Mouse (Mus musculus) liver, postnatal 0 days (tissue): Measurements from ENCODE around the gene Fam111a. TPM values are rescaled to one million over a fixed set of nuclear protein-coding genes. Genes with fewer than 3 reads are reported as not detected.

Experiments
- ATAC-seq: fragments of 200-750 bp; cut with Nextera tagmentation; 2 replicates; pipeline ENCODE4 v1.8.0; 2017; ENCODE audit warnings: mild to moderate bottlenecking, moderate library complexity
- DNase-seq: peaks from one replicate; pipeline ENCODE4 v3.0.0-alpha.2; 2016
- H3K27ac ChIP-seq: fragments of 300-500 bp; sonication (generic); 2 replicates; pipeline ENCODE4 v1.5.1; 2014; ENCODE audit warnings: antibody characterized with exemption, moderate library complexity, mild to moderate bottlenecking, low read depth
- H3K27me3 ChIP-seq: fragments of 300-500 bp; sonication (generic); 2 replicates; pipeline ENCODE4 v1.6.1; 2014; ENCODE audit warnings: low read length, control low read depth, mixed read lengths; ENCODE audit not compliant: insufficient read depth
- H3K36me3 ChIP-seq: fragments of 300-500 bp; sonication (generic); replicated peaks from 2 replicates; pipeline ENCODE4 v1.6.1; 2014; ENCODE audit warnings: mild to moderate bottlenecking, control low read depth, low read length, moderate library complexity, mixed read lengths; ENCODE audit not compliant: insufficient read depth
- H3K4me1 ChIP-seq: fragments of 300-500 bp; sonication (generic); 2 replicates; pipeline ENCODE4 v1.6.1; 2014; ENCODE audit warnings: antibody characterized with exemption, mild to moderate bottlenecking, control low read depth; ENCODE audit not compliant: insufficient read depth
- H3K4me2 ChIP-seq: fragments of 300-500 bp; sonication (generic); 2 replicates; pipeline ENCODE4 v1.6.1; 2014; ENCODE audit warnings: low read depth, mild to moderate bottlenecking, low read length, moderate library complexity, mixed read lengths
- H3K4me3 ChIP-seq: fragments of 300-500 bp; sonication (generic); 2 replicates; pipeline ENCODE4 v1.5.1; 2014; ENCODE audit warnings: low read depth, low read length
- H3K9ac ChIP-seq: fragments of 300-500 bp; sonication (generic); replicated peaks from 2 replicates; pipeline ENCODE4 v1.6.1; 2014; ENCODE audit warnings: mild to moderate bottlenecking, moderate library complexity
- H3K9me3 ChIP-seq: fragments of 300-500 bp; sonication (generic); 2 replicates; pipeline ENCODE4 v1.6.1; 2016; ENCODE audit warnings: mild to moderate bottlenecking, control low read depth, low read length, mixed read lengths
- CTCF ChIP-seq: sonication (generic); IDR thresholded peaks from 2 replicates; pipeline ENCODE4 v1.5.1; 2016; ENCODE audit warnings: antibody characterized with exemption, low read depth
- EP300 ChIP-seq: IDR thresholded peaks from 2 replicates; pipeline ENCODE4 v1.6.1; 2016; ENCODE audit warnings: antibody characterized with exemption, low read depth, mild to moderate bottlenecking
- WGBS: fragments of 180-500 bp; shearing (Covaris S2); extraction: QIAGEN DNeasy Blood & Tissue Kit; methylation state at CpG from one replicate; pipeline ENCODE4 v1.1.7; 2014; ENCODE audit not compliant: insufficient replicate concordance; 5-methylcytosine and 5-hydroxymethylcytosine counted together
- polyA plus RNA-seq: library from polyadenylated mRNA; unstranded; fragments of >200 nt; fragmentation: Nextera tagmentation; extraction: Ambion mirVana; gene quantifications from 2 replicates; pipeline ENCODE4 v1.2.1, GENCODE M21; 2015

Fam111a gene
- polyA plus RNA-seq, 1 experiment from 2014 or later: 15.4 TPM

GRCm38 (mm10) chr19:12633176-12633575, 87.6 kb downstream of the Fam111a start, which contains the start of gene Glyat:
Glyat (plus strand) TSS chr19:12633308.
- WGBS: 41% methylated on average over 4 of the region's 4 CpGs
- TF ChIP-seq EP300 (no peak), CTCF (no peak)
- Histone ChIP-seq H3K27ac (no peak within 1 kb of the TSS), H3K4me3 (no peak within 1 kb of the TSS), H3K36me3 (no peaks in the 10 kb centered on the region), H3K4me1 (0 out of 2 replicates have a peak, but pooled peaks cover 4% of the 10 kb centered on the region), H3K4me2 (no peak within 1 kb of the TSS; the same call in 1 of the 2 replicates), H3K27me3 (no peaks in the 10 kb centered on the region), H3K9me3 (no peaks in the 10 kb centered on the region), H3K9ac (no peak within 1 kb of the TSS)
- ATAC-seq (no peak), DNase-seq (no peak)

- WGBS: 76% methylated on average over 3 of the region's 3 CpGs
- TF ChIP-seq CTCF (no peak), EP300 (no peak)
- no peaks in the 10 kb centered on the region for H3K27me3 ChIP-seq
Measured at GRCm38 (mm10) chr19:12634259-12634658, 88.7 kb downstream of the Fam111a start.

GRCm38 (mm10) chr19:12634963-12635362, 89.4 kb downstream of the Fam111a start:
- DNase-seq (no peak), ATAC-seq (no peak)
- no peak overlapping the region for H3K27ac ChIP-seq
- H3K9ac ChIP-seq: no peak overlapping the region
- TF ChIP-seq CTCF: no peak
- TF ChIP-seq EP300: no peak
- H3K4me2 ChIP-seq: no peak overlapping the region
- H3K9me3 ChIP-seq: no peaks in the 10 kb centered on the region
- 83% methylated on average over 4 of the region's 4 CpGs for WGBS
- H3K4me1 ChIP-seq: 0 out of 2 replicates have a peak, but pooled peaks cover 6% of the 10 kb centered on the region
- no peaks in the 10 kb centered on the region for H3K36me3 ChIP-seq
- H3K4me3 ChIP-seq: no peak overlapping the region
- H3K27me3 ChIP-seq: no peaks in the 10 kb centered on the region

More at GRCm38 (mm10) chr19:12634259-12634658, 88.7 kb downstream of the Fam111a start:
- Histone ChIP-seq H3K4me3 (no peak overlapping the region), H3K4me1 (0 out of 2 replicates have a peak, but pooled peaks cover 6% of the 10 kb centered on the region), H3K36me3 (no peaks in the 10 kb centered on the region), H3K27ac (no peak overlapping the region), H3K9me3 (no peaks in the 10 kb centered on the region), H3K4me2 (no peak overlapping the region), H3K9ac (no peak overlapping the region)
- no peak for DNase-seq
- ATAC-seq: no peak

- 49% methylated on average over 3 of the region's 3 CpGs for WGBS
- Histone ChIP-seq H3K4me2 (no peak overlapping the region), H3K36me3 (no peaks in the 10 kb centered on the region), H3K9me3 (no peaks in the 10 kb centered on the region), H3K4me1 (0 out of 2 replicates have a peak, but pooled peaks cover 6% of the 10 kb centered on the region), H3K27ac (0 out of 2 replicates have a peak overlapping the region, but pooled peaks have one; percentile 57), H3K9ac (no peak overlapping the region), H3K4me3 (no peak overlapping the region), H3K27me3 (no peaks in the 10 kb centered on the region)
- ATAC-seq: peak; percentile 53
- TF ChIP-seq CTCF: no peak
- no peak for TF ChIP-seq EP300
- DNase-seq: no peak
Measured at GRCm38 (mm10) chr19:12636863-12637262, 91.3 kb downstream of the Fam111a start.

GRCm38 (mm10) chr19:12638049-12638448, 92.5 kb downstream of the Fam111a start:
- Histone ChIP-seq H3K4me2 (no peak overlapping the region), H3K9ac (no peak overlapping the region), H3K4me3 (no peak overlapping the region), H3K9me3 (no peaks in the 10 kb centered on the region), H3K27ac (peak overlapping the region; percentile 77), H3K36me3 (no peaks in the 10 kb centered on the region), H3K27me3 (no peaks in the 10 kb centered on the region), H3K4me1 (0 out of 2 replicates have a peak, but pooled peaks cover 5% of the 10 kb centered on the region)
- TF ChIP-seq EP300: 0 out of 2 replicates have a peak, but pooled peaks have one; percentile 13
- TF ChIP-seq CTCF: no peak
- DNase-seq (no peak), ATAC-seq (peak; percentile 84)
- WGBS: 50% methylated on average over 1 of the region's 1 CpGs

Other genes with a start within 250 kb of the Fam111a start
- not detected in 2 replicates for gene Olfr1436, start 246.6 kb upstream of the Fam111a start, polyA plus RNA-seq
- gene Olfr1437, start 220.6 kb upstream of the Fam111a start, polyA plus RNA-seq: not detected in 2 replicates
- not detected in 2 replicates for gene Olfr1438-ps1, start 209.8 kb upstream of the Fam111a start, polyA plus RNA-seq
- gene Olfr1440, start 158.5 kb upstream of the Fam111a start, polyA plus RNA-seq: not detected in 2 replicates
- gene Olfr1441, start 128.3 kb upstream of the Fam111a start, polyA plus RNA-seq: not detected in 2 replicates
- not detected in 2 replicates for gene Pfpl, start 117.8 kb upstream of the Fam111a start, polyA plus RNA-seq
- gene Mpeg1, start 85.0 kb upstream of the Fam111a start, polyA plus RNA-seq: 3.5 and 3.8 TPM in 2 replicates
- 1.8 and 2.1 TPM in 2 replicates for gene Dtx4, start 44.3 kb upstream of the Fam111a start, polyA plus RNA-seq
- gene Gm4952, start 54.2 kb downstream of the Fam111a start, polyA plus RNA-seq: 248 and 262 TPM in 2 replicates
- gene Glyat, start 87.6 kb downstream of the Fam111a start, polyA plus RNA-seq: 6.0 and 6.5 TPM in 2 replicates
- not detected in 2 replicates for gene Olfr1442, start 124.7 kb downstream of the Fam111a start, polyA plus RNA-seq
- not detected in 2 replicates for gene Olfr1443, start 132.4 kb downstream of the Fam111a start, polyA plus RNA-seq
- 16.3 and 20.3 TPM in 2 replicates for gene Keg1, start 150.0 kb downstream of the Fam111a start, polyA plus RNA-seq
- gene Cntf, start 219.9 kb downstream of the Fam111a start, polyA plus RNA-seq: 0.23 and 0.52 TPM in 2 replicates